Mouse (Mus musculus) adipose tissue, adult 10 weeks (tissue): ENCODE data around the gene Srrd. TPM values are rescaled to one million over a fixed set of nuclear protein-coding genes. Genes with fewer than 3 reads are reported as not detected.

Experiments used
- polyA plus RNA-seq: library from polyadenylated mRNA; stranded (reverse); fragments of 350-450 nt; fragmentation: Illumina TruSeq; extraction: RNeasy Lipid Tissue Mini Kit (QIAGEN cat#74804); gene quantifications from one replicate; pipeline ENCODE4 v1.2.3, GENCODE M21; 2014; ENCODE audit warnings: low read depth, low replicate concordance

The Srrd gene
- polyA plus RNA-seq = 16.5 TPM

DNA sequence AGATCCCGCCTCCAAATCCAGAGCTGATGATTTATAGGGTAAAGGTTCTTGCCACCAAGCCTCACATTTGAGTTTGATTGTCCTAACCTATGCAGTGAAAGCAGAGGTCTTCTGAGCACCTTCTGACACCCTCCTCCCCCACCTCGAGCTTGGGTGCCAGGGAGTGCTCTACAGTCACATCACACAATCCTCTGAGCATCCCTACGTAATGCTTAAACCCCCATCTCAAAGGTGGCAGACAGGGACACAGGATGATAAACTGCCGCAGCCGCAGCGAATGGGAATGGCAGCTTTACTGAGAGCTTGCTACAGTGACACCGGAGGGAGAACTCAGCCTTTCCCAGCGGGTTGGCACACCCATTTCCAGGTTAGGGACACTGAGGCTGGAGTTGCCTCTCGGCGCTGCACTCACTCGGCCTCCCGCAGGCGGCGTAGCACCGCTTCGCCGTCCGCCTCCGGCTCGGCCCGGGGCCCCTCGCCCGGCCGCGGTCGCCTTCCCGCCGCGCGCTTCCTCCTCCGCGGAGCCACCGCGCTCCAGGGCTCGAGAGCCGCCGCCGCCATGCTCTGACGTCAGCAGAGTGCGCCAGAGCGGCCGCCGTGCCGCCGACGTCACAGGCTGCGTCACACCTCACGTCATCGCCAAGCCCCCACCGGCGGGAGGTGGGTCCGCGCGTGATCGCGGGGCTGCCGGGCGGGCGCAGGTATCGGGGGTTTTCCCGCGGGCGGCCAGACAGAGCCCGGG lies at the start of gene Srrd, which contains the start of gene Hps4:
TSS of gene Srrd (minus strand) at position 578 of the 742 bp plus-strand sequence.
TSS of gene Hps4 (plus strand) at position 621 of the 742 bp plus-strand sequence.

DNA sequence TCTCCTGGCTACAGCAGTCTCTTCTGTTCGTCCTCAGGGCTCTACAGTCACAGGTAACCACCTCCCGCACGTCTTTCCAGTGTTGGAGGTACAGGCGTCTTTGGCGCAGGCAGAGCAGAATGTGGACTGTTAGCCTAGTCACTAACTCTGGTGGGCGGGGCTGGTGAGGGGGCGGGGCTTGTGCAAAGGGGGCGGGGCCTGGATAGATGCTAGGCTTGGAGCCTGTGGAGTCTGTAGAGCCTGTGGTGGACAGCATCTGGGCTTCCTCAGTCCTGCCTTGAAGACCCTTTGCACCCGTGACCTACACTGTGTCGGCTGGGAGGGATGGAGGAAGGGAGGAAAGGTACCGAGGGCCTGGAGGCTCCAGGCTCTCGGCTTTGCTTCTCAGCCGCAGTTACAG lies 13.1 kb upstream of the Srrd start, which contains the start of gene Gm6583:
TSS of gene Gm6583 (minus strand) at position 124 of the 400 bp plus-strand sequence.

DNA sequence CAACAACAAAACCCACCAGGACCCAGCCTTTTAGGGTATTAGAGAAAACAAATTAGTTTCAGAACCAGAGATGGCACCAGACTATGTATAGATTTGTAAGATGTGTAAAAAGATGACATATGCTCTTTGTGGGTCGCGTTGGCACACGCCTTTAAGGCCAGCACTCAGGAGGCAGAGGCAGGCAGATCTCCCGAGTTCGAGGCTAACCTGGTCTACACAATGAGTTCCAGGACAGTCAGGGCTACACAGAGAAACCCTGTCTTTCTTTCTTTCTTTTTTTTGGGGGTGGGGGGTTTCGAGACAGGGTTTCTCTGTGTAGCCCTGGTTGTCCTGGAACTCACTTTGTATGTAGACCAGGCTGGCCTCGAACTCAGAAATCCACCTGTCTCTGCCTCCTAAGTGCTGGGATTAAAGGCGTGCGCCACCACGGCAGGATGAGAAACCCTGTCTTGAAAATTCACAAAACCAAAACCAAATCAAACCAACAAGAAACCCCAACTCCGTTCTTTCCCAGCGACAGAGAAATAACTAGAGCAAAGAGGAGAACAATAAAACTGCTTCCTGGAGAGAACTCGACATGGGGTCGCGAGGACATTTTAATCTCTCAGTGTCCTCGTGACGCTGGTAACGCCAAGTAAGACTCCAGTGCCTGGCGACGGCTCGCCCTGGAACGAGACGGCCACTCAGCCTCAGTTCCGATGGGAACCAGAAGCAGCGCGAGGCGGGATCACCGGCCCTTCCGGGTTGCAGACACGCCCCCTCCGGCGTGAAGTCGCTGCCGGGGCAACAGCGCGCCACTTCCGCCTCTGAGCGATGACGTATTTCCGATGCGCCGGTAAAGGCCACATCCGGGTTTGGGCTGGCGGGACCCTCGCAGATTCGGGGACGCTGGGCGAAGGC lies 17.0 kb downstream of the Srrd start, which contains the start of gene Tfip11:
TSS of gene Tfip11 (plus strand) at position 813 of the 900 bp plus-strand sequence.

Other genes starting within 250 kb of the Srrd start
- gene Cryba4, start 90.5 kb downstream of the Srrd start, polyA plus RNA-seq = 244 TPM
- gene Crybb1, start 87.2 kb downstream of the Srrd start, polyA plus RNA-seq = 10.4 TPM
- 242 TPM for gene Tpst2, start 66.3 kb downstream of the Srrd start, polyA plus RNA-seq
- 20.0 TPM for gene Tfip11, start 16.7 kb downstream of the Srrd start, polyA plus RNA-seq
- gene Hps4, start within 50 bp of the Srrd start, polyA plus RNA-seq = 15.9 TPM
- 0.26 TPM for gene Gm6583, start 13.0 kb upstream of the Srrd start, polyA plus RNA-seq
- 0.88 TPM for gene Asphd2, start 51.8 kb upstream of the Srrd start, polyA plus RNA-seq
- 0.42 TPM for gene Gm6588, start 106.4 kb upstream of the Srrd start, polyA plus RNA-seq
- 1.6 TPM for gene Sez6l, start 234.1 kb upstream of the Srrd start, polyA plus RNA-seq